Mouse (Mus musculus) testis, postnatal 14 days (tissue): Measurements from ENCODE around the gene Tpst1.
"Not testable (repeated sequence)": the region's sequence is repeated elsewhere in the genome, so short reads cannot be mapped to it uniquely, and the experiment has no call there.

Experiments used
- DNase-seq: peaks from one replicate; pipeline ENCODE4 v3.0.0; 2021; ENCODE audit warnings: low spot score

Gene Tpst1

DNA sequence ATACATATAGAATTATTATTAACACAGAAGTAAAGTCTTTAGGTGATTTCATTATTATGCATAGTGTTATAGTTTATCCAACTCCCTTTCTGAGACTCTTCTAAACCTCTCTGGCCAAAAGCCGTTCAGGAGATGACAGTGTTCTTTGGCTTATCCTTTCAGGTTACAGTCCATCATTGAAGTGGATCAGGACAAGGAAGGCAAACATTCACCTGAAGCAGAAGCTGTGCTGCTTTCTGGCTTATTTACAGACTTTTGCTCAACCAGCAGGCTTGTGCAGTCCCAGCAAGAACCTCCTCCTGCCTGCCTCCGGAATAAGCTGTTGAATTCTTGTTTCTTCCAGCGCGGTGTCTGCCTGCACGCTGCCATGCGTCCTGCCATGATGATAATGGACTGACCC, at the start of gene Tpst1:
Gene Tpst1, plus strand, starts transcription at position 301 of the 400 bp plus-strand sequence.
- DNase-seq: no peak

DNA sequence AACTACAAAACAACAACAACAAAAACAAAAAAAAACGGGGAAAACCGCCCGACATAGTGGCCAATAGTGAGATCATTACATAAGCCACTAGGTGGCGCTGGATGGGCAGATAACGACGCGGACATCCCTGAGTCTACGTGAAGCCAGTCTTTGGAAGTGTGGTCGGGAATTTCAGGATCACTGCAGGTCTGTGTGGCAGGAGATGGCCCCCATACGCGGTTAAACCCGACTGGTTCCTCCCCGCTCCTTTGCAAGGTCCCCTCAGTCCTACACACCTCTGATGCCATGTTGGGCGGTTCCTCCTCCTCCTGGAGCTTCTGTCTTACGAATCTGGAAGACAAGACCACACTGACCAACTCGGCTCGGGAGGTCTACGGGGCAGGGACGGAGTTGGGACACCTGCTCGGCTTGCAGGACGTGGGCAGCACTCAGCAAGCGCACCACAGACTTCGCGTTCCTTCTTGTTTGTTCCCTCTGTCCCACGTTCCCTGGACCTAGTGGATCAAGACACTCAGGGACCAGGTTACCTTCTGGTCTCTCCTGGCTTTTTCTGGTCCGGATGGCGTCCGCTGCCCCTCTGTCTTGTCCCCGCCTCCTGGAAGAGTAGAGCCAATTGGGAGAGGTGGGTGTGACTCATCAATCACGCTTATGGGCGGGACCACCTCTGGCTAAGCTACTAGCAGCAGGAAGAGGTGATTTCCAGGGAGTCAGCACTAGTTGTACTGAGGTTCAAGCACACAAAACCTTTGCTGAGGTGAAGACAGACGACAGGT, 49.2 kb upstream of the Tpst1 start:
- DNase-seq: peak; percentile 87

DNA sequence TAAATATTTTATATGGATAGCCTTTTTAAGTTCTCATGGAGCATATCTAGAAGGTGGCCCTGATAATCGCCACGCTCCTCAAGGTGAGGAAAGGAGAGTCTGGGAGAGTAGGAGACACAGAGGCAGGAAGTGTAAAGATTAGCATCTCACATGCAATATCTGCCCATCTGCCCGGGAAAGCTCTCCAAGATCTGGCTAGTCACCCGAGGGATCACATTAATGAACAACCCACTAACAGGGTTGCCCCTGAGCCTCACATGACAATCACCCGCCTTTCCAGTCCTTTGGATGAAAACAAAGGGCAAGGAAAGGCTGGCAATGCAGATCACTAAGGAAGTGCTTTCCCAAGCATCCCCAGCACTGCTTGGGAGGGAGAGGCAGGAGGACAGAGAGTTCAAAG, 46.0 kb upstream of the Tpst1 start:
- DNase-seq: no peak

DNA sequence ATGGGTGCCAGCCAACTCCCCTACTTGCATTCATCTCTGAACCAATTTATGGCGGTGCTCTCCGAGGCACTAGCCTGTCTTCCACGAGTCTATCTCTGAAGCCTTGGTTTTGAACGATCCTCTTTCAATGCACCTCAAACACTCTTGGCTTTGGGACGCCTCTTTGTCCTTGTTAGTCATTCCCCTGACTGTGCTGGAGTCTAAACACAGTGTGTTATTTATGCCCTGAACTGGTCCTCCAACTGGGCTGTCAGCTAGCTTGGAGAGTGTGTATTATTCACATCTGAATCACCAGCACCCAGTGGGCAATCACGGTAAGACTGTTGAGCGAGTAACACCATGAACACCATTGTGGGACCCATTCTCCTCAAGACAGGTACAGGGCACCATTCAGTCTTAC, 45.4 kb upstream of the Tpst1 start:
- DNase-seq: no peak

DNA sequence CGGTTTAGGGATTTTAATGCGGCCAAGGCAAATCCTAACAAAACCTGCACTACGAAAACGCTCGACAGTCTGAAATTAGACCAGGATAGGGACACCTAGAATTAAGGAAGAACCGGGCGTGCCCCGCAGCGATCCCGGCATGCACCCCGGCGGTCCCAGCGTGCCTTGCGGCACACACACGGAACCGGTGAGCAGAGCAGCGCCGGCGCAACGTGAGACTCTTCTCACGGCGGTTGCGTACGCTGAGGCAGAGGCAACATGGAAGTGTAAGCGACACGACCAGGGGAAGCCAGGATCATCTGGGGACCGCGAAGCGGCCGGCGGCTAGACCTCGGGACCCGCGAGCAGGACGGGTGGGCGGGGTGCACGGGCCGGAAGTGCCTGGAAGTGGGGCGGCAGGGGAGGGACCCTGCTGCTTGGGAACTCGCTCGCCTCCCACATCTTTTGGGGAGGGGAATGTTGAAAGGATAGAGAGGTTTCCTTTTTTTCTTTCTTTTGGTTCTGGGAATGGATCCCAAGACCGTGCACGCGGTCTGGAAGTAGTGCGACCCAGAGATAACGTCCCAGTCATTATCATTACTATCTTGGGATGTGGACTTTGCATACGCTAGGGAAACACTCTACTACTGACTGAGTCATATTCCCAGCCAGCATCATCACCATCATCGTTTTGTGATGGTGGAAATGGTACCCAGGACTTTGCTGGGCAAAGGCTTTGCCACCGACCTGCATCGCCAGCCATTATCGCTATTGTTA, 43.8 kb upstream of the Tpst1 start, which contains the start of the genes Asl and Crcp:
Gene Asl, minus strand, starts transcription at position 106 of the 756 bp plus-strand sequence.
Gene Crcp, plus strand, starts transcription at position 149 of the 756 bp plus-strand sequence.
- peak; percentile 83 for DNase-seq

DNA sequence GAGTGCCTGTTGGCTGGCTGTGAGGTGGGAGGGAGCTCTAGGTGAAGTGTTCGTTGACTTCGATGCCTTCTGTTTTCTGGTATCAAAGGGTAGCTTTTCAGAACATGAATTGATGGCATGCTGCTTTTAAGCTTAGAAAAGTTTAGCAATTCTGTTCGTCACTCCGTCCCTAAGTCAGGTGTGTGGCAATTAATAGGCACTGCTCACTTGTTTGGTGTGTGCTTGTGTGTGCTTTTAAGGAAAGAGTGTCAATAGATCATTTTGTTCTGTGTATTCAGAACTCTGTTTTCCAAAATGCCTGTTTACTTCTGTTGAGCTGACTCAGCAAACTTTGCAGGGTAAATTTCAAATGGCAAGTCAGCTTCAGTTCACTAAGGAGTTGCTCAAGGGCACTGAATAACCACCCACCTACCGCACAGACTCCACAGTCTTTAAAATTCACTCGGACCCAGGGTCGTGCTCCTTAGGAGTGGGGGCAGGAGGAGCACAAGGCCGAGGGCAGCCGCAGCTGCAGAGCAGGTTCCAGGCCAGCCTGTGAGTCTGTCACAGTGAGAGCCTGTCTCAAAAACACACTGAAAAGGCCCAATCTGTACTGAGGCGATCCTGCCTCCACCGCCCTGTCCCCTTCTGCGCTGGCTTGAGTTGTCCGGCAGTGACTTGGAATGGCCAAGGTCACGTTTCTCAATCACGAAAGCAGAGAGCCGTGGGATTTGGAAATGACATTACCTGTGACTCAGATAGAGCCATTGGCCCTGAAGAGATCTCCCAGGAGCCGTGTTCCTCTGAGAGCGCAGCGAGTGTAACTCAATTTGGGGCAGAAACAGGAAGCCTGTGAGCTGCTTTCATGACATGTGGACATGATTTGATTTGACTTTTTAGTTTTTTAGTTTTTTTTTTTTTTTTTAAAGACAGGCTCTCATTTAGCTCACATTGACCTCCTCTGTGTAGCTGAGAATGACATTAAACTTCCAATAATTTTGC, 41.4 kb upstream of the Tpst1 start:
- DNase-seq: no peak

DNA sequence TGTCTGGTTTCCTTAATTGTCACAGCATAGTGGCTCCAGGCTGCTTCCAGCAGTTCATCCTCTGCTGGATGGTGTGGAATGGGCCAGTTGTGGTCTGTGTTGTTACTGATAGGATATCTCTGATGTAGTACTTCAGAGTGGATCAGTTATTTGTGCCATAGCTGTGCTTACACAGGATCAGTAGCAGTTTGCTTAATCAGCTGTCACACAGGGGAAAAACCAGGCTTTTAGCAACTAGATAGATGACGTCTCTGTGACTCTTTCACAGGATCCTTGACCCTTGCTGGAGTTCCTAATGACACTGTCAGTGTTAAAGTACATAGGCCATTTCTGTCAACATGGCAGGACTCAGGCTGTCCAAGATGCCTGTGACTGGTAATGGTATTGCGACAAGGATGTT, 39.3 kb upstream of the Tpst1 start:
- DNase-seq: no peak

DNA sequence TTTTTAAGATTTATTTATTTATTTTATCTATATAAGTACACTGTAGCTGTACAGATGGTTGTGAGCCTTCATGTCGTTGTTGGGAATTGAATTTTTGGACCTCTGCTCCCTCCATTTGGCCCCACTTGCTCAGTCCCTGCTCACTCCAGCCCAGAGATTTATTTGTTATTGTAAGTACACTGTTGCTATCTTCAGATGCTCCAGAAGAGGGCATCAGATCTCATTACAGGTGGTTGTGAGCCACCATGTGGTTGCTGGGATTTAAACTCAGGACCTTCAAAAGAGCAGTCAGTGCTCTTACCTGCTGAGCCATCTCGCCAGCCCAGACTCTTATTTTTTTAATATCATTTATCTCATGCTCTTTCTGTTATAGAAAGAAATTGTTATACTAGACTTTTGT, 36.8 kb upstream of the Tpst1 start:
- not testable (repeated sequence) for DNase-seq

DNA sequence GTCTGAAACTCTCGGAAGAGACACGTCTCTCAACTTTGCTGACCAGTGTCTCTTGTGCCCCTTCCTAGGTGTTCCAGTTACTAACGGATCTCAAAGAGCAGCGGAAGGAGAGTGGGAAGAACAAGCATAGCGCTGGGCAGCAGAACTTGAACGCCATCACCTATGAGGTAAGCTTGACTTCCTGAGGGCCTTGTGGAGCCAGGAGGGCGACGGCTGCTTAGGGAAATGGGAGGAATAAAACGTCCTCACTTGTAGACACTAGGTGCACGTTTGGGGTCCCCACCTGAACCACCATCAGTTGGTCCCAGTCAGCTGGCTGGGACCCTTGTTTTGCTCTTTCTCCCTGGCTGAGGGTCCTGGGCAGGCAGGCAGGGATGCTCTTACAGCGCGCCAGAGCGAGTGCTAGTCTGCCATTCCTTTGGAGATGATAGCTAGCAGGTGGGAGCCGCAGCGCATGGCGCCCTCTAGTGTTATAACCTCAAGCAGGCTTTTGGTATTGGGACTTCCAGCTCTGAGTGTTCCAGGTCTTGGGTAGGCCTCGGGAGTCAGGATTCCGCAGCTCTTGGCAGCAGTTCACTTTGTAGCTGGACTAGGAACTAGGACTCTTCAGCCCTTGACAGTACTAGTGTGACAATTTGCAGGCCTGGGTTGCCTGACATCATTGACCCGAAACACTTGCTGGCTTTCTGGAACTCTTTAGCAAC, 35.2 kb upstream of the Tpst1 start:
- DNase-seq: no peak

DNA sequence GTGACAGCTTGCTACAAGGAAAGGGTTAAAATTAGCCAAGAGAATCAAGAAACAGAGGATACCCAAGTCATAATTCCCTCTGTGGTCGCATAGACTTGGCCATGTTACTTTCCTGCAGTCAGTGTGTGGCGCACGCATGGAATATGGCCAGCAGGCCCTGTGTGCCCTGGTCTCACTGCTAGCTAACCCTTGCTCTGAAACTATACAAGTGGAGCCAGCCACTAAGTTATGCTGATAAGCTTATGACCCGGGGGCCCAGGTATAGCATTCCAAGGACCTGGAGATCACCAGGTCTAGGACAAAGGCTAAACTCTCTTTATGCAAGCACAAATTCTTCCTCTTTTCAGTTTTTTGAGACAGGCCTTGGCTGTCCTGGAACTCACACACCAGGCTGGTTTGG, 32.3 kb upstream of the Tpst1 start:
- no peak for DNase-seq

DNA sequence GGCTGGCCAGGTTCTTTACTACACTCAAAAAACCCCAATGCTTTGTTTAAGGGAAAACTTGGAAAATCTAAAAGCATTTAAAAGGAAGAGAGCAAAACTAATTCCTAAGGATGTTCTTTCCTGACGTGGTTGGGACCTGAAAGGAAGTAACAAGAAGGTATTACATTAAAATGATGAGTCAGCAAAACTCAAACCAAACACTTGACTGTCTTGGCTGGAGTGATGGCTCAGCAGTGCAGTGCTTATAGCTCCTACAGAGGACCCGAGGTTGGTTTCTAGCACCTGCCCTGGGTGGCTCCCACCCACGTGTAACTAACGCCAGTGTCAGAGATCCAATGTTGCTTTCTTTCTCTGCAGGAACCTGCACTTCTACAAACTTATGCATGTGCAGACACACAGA, 31.9 kb upstream of the Tpst1 start:
- DNase-seq: no peak

DNA sequence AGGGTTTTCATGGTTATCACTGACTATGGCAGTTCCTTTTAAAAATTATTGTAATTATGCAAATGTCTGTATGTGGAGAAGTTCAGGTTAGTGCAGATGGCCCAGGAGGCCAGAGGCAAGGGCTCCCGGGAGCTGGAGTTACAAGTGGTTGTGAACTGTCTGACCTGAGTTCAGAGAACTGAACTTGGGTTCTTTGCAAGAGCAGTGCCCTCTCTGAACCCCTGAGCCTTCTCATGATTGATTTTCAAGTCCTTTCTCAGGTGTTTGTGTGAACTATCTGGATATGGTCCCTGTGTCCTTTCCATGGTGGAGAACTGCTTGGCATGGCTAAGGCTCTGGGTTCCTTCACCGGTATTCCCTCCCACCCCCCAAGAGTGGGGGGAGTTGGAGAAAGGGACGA, 29.4 kb upstream of the Tpst1 start:
- DNase-seq: no peak

DNA sequence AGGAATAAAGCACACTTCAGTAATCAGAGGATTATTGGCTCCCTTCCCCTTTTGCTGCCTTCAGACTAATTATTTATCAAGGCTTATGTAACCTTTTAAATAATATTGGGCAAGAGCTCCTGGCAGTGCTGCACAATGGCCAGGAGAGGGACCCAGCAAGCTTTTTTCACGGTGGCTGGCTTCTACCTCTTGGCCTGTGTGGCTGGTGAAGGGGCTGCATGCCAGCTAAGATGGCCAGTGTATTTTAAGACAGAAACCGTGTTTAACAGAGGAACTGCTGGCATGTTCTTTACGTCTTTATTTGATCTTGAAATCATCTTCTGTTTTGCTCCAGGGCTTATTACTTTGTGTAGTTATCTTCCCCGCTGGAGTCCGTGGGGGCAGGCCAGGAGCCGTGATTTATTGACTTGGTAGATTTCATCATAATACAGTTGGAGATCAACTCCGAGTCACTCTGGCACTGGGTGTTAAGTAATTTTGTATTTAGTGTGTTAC, 28.9 kb upstream of the Tpst1 start:
- peak; percentile 42 for DNase-seq

DNA sequence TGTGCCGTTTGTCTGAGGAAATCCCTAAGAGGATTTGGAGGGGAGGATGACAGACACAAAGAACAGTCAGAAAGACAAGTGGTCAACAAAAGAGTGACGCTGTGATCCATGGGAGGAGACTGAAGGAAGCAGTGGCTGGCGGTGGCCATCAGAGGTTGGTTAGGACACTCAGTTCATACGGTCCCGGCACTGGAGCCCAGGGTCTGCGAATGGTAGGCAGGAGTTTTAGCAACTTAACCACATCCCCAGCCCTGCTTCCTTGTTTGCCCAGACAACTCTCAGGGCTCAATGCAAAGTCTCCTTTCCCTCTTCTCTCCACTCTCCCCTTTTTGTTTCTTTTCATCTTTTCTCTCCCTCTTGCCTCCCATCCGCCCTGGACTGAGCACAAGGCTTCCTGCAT, 27.0 kb upstream of the Tpst1 start:
- DNase-seq: no peak

DNA sequence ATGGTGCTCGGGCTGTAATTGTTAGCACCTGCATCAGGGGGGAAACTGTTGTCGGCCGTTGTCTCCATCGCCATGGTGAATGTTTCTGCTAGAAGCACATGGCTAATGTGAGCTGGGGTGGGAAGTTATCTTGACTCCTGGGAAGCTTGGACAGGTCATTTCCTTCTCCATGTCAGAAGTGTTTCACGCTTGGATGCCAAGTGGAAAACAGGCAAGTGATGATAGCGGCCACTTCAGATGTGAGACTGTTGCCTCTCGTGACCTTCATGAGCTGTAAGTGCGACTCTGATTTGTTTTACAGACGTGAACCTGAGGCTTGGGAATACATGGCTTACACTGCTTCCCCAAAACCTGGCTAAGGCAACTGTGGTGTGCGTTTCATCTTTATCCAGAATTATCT, 26.5 kb upstream of the Tpst1 start:
- DNase-seq: no peak

DNA sequence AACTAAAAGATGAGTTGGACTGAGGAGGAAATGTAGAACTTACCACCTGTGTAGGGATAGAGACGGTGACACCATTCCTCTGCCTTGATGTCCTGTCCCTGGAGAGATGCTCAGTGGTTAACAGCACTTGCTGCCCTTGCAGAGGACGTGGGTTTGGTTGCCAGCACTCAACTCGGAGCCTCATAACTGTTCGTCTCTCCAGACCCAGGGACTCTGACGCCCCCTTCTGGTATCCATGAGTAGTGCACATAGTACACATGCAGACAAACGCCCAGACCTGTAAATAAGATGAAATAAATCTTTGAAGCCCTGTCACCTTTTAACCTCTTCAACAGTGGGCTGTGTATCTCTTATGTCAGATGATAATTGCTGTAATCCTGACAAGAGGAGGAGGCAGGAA, 26.1 kb upstream of the Tpst1 start:
- DNase-seq: no peak

DNA sequence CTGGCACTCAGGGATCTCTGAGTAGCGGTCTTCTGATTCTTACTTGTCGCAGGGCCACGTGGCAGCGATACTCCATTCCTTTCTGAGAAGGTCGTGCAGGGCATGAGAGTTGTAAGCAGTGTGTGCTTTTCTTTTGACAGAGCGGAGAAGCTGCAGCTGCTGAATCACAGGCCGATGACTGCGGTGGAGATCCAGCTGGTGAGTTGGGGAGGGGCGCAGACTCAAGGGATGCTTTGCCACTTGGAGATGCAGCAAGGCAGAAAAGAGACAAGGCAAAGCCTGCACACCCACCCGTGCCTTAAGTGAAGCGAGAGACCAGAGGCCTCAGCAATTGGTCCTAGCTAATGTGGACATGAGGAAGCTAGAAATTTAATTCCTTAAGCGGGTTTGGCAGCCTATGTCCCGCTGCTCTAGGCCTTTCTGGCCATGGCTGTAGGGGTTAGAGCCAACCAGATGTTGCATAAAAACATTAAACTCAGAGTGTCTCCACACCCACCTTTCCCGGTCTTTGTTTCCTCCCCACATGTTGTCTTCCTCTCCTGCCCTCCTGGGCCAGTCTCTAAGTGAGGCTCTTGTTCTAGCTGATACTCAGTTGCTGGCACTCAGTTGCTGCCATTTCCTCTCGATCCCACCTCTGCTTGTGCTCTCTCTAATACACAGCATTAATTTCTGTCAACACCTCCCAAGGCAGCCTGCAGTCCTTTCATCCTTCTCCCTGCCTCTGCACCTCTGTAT, 24.2 kb upstream of the Tpst1 start:
- peak; percentile 39 for DNase-seq

DNA sequence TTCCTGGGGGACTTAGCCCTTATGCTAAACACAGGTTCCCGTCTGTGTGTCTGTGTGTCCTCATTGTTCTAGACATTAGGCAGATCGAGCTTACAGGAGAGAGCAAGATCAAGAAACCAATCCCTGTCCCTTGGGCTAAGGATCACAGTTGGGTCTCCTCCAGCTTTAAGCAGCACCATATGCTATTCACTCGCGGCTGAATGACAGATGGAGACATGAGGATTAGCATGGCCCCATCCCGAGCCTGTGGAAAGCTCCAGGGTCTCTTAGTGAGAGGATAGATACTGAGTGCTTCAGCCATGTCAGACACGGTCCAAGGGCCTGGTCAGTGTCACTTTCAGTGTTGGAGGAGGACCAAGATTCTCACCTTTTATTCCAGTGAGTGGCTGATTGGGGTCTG, 22.7 kb upstream of the Tpst1 start:
- no peak for DNase-seq

DNA sequence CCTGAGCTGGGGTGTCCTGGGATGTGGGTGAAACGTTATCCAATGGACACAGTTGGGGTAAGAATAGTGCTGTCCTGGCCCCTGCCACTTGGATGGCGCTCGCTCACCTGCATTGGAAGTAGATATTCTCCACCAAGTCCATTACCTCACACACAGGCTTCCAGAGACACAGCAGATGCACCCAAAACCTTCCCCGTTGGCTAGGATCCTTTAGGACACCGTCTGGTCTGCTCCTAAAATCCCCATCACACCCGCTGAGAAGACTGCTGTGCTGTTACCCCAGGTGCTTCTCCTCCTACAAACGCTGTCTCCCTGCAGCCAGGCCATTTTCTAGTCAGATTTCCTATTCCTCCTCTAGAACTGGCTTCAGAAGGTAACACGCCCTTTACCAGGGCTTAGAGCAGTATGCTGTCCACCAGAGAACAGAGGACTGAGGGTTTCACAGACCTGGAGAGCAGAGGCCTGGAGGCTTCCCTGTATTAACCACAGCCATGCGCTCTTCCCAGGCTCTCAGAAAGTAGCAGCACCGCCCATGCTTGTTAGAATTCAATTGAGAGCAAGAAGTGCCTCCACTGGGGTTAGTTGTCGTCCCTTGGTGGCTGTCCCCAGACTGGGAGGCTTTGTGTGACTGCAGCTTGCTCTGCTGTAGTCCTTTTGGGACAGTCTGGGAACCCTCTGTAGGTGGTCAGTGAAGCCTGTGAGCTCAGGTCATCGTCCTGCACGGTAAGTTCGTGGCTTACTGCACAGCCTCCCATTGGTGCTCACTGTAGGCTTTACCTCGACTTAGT, 21.9 kb upstream of the Tpst1 start:
- no peak for DNase-seq

DNA sequence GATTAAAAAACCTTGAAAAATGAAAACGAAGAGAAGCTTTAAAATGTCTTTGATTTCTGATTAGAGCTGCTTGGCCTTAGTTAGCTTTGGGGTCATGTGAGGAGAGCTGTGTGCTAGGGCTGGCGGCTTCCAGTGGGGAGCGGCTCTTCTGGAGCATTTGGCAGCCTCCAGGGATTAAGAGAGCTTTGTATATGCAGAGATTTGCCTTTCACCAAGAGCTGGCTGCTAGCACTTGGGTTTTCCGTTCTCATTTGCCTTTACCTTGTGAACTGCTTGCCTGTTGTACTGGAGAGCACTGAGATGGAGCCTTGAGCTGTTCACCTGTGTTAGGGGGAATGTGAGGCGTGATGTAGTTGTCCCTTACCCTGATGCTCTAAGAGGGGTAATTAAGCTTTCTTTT, 20.6 kb upstream of the Tpst1 start:
- no peak for DNase-seq
